Mouse (Mus musculus): ENCODE data around the gene Qtrt2. TPM values are rescaled to one million over a fixed set of nuclear protein-coding genes. Genes with fewer than 3 reads are reported as not detected.
A peak's percentile ranks its signal among the peaks of the same experiment; 100 is the strongest.

The Qtrt2 gene
- polyA plus RNA-seq, 1 experiment from 2014 or later = 19.1 TPM

GRCm38 (mm10) chr16:43918867-43919266 is 7.7 kb downstream of the Qtrt2 start:
- no peaks in the 10 kb centered on the region for H3K4me1 ChIP-seq (ENCODE audit: control insufficient read depth, insufficient read depth, low read length)
- H3K4me2 ChIP-seq = no peak overlapping the region
- H3K4me3 ChIP-seq (ENCODE audit: low read depth, low read length) = no peak overlapping the region
- no peak for ATAC-seq (replicated peaks; ENCODE audit: insufficient number of reproducible peaks, low FRiP score, low TSS enrichment)
- no peaks in the 10 kb centered on the region for H3K9me3 ChIP-seq (replicated peaks; ENCODE audit: control insufficient read depth, low read length)
- no peak overlapping the region for H3K9ac ChIP-seq (ENCODE audit: low read depth, low read length)
- H3K27me3 ChIP-seq (ENCODE audit: control insufficient read depth, insufficient read depth, low read length) = no peaks in the 10 kb centered on the region
- H3K27ac ChIP-seq (ENCODE audit: low read depth, low read length) = no peak overlapping the region
- WGBS (ENCODE audit: insufficient replicate concordance) = 72% methylated on average over 3 of the region's 3 CpGs
- H3K36me3 ChIP-seq (ENCODE audit: control insufficient read depth, insufficient read depth, low read length) = no peaks in the 10 kb centered on the region

- Histone ChIP-seq H3K9ac (ENCODE audit: low read depth, low read length) (no peak overlapping the region), H3K27me3 (ENCODE audit: control insufficient read depth, insufficient read depth, low read length) (no peaks in the 10 kb centered on the region), H3K4me1 (ENCODE audit: control insufficient read depth, insufficient read depth, low read length) (no peaks in the 10 kb centered on the region), H3K4me3 (ENCODE audit: low read depth, low read length) (no peak overlapping the region), H3K27ac (ENCODE audit: low read depth, low read length) (no peak overlapping the region), H3K4me2 (no peak overlapping the region), H3K9me3 (replicated peaks; ENCODE audit: control insufficient read depth, low read length) (no peaks in the 10 kb centered on the region), H3K36me3 (ENCODE audit: control insufficient read depth, insufficient read depth, low read length) (0 out of 2 replicates have a peak, but pooled peaks cover 2% of the 10 kb centered on the region)
- no peak for ATAC-seq (replicated peaks; ENCODE audit: insufficient number of reproducible peaks, low FRiP score, low TSS enrichment)
- 84% methylated on average over 2 of the region's 2 CpGs for WGBS (ENCODE audit: insufficient replicate concordance)
These were observed 17.7 kb downstream of the Qtrt2 start for GRCm38 (mm10) chr16:43908881-43909280.

GRCm38 (mm10) chr16:43900571-43900970 is 26.0 kb downstream of the Qtrt2 start:
- no peak overlapping the region for H3K9ac ChIP-seq (ENCODE audit: low read depth, low read length)
- H3K9me3 ChIP-seq (replicated peaks; ENCODE audit: control insufficient read depth, low read length) = no peaks in the 10 kb centered on the region
- no peak overlapping the region for H3K27ac ChIP-seq (ENCODE audit: low read depth, low read length)
- H3K4me2 ChIP-seq = no peak overlapping the region
- ATAC-seq (replicated peaks; ENCODE audit: insufficient number of reproducible peaks, low FRiP score, low TSS enrichment) = no peak
- no peaks in the 10 kb centered on the region for H3K36me3 ChIP-seq (ENCODE audit: control insufficient read depth, insufficient read depth, low read length)
- H3K27me3 ChIP-seq (ENCODE audit: control insufficient read depth, insufficient read depth, low read length) = no peaks in the 10 kb centered on the region
- no peaks in the 10 kb centered on the region for H3K4me1 ChIP-seq (ENCODE audit: control insufficient read depth, insufficient read depth, low read length)
- no peak overlapping the region for H3K4me3 ChIP-seq (ENCODE audit: low read depth, low read length)

GRCm38 (mm10) chr16:43900138-43900537 is 26.5 kb downstream of the Qtrt2 start:
- Histone ChIP-seq H3K9ac (ENCODE audit: low read depth, low read length) (no peak overlapping the region), H3K4me3 (ENCODE audit: low read depth, low read length) (no peak overlapping the region)
- 54% methylated on average over 4 of the region's 4 CpGs for WGBS (ENCODE audit: insufficient replicate concordance)

GRCm38 (mm10) chr16:43894501-43894900 is 32.1 kb downstream of the Qtrt2 start:
- no peak overlapping the region for H3K9ac ChIP-seq (ENCODE audit: low read depth, low read length)
- H3K4me3 ChIP-seq (ENCODE audit: low read depth, low read length) = no peak overlapping the region
- no peak overlapping the region for H3K27ac ChIP-seq (ENCODE audit: low read depth, low read length)
- H3K4me2 ChIP-seq = no peak overlapping the region
- peaks cover 3% of the 10 kb centered on the region; the same call in 1 of the 2 replicates for H3K4me1 ChIP-seq (ENCODE audit: control insufficient read depth, insufficient read depth, low read length)
- no peaks in the 10 kb centered on the region for H3K27me3 ChIP-seq (ENCODE audit: control insufficient read depth, insufficient read depth, low read length)
- ATAC-seq (replicated peaks; ENCODE audit: insufficient number of reproducible peaks, low FRiP score, low TSS enrichment) = no peak
- 82% methylated on average over 8 of the region's 8 CpGs for WGBS (ENCODE audit: insufficient replicate concordance)
- H3K9me3 ChIP-seq (replicated peaks; ENCODE audit: control insufficient read depth, low read length) = no peaks in the 10 kb centered on the region
- H3K36me3 ChIP-seq (ENCODE audit: control insufficient read depth, insufficient read depth, low read length) = no peaks in the 10 kb centered on the region

More at GRCm38 (mm10) chr16:43900138-43900537, 26.5 kb downstream of the Qtrt2 start:
- ATAC-seq (replicated peaks; ENCODE audit: insufficient number of reproducible peaks, low FRiP score, low TSS enrichment) = no peak
- Histone ChIP-seq H3K36me3 (ENCODE audit: control insufficient read depth, insufficient read depth, low read length) (no peaks in the 10 kb centered on the region), H3K4me1 (ENCODE audit: control insufficient read depth, insufficient read depth, low read length) (no peaks in the 10 kb centered on the region), H3K4me2 (no peak overlapping the region), H3K9me3 (replicated peaks; ENCODE audit: control insufficient read depth, low read length) (no peaks in the 10 kb centered on the region), H3K27me3 (ENCODE audit: control insufficient read depth, insufficient read depth, low read length) (no peaks in the 10 kb centered on the region), H3K27ac (ENCODE audit: low read depth, low read length) (no peak overlapping the region)

- ATAC-seq (replicated peaks; ENCODE audit: insufficient number of reproducible peaks, low FRiP score, low TSS enrichment) = no peak
- 62% methylated on average over 4 of the region's 4 CpGs for WGBS (ENCODE audit: insufficient replicate concordance)
- Histone ChIP-seq H3K27ac (ENCODE audit: low read depth, low read length) (no peak overlapping the region), H3K4me1 (ENCODE audit: control insufficient read depth, insufficient read depth, low read length) (peaks cover 9% of the 10 kb centered on the region; the same call in 1 of the 2 replicates), H3K9ac (ENCODE audit: low read depth, low read length) (no peak overlapping the region), H3K4me3 (ENCODE audit: low read depth, low read length) (no peak overlapping the region), H3K27me3 (ENCODE audit: control insufficient read depth, insufficient read depth, low read length) (no peaks in the 10 kb centered on the region), H3K9me3 (replicated peaks; ENCODE audit: control insufficient read depth, low read length) (no peaks in the 10 kb centered on the region), H3K36me3 (ENCODE audit: control insufficient read depth, insufficient read depth, low read length) (no peaks in the 10 kb centered on the region), H3K4me2 (peak overlapping the region; percentile 75)
These were observed 35.8 kb downstream of the Qtrt2 start for GRCm38 (mm10) chr16:43890747-43891336.

GRCm38 (mm10) chr16:43890005-43890336 is 36.6 kb downstream of the Qtrt2 start:
- ATAC-seq (replicated peaks; ENCODE audit: insufficient number of reproducible peaks, low FRiP score, low TSS enrichment) = peak; percentile 94
- Histone ChIP-seq H3K27me3 (ENCODE audit: control insufficient read depth, insufficient read depth, low read length) (no peaks in the 10 kb centered on the region), H3K4me3 (ENCODE audit: low read depth, low read length) (peak overlapping the region; percentile 65), H3K9ac (ENCODE audit: low read depth, low read length) (peak overlapping the region; percentile 79), H3K27ac (ENCODE audit: low read depth, low read length) (peak overlapping the region; percentile 61), H3K4me2 (peak overlapping the region; percentile 75), H3K36me3 (ENCODE audit: control insufficient read depth, insufficient read depth, low read length) (no peaks in the 10 kb centered on the region), H3K4me1 (ENCODE audit: control insufficient read depth, insufficient read depth, low read length) (peaks cover 9% of the 10 kb centered on the region; the same call in 1 of the 2 replicates), H3K9me3 (replicated peaks; ENCODE audit: control insufficient read depth, low read length) (no peaks in the 10 kb centered on the region)
- 0% methylated on average over 9 of the region's 9 CpGs for WGBS (ENCODE audit: insufficient replicate concordance)

- H3K4me3 ChIP-seq (ENCODE audit: low read depth, low read length) = peak within 1 kb of the TSS; percentile 65
- no peaks in the 10 kb centered on the region for H3K9me3 ChIP-seq (replicated peaks; ENCODE audit: control insufficient read depth, low read length)
- peak within 1 kb of the TSS; percentile 83 for H3K9ac ChIP-seq (ENCODE audit: low read depth, low read length)
- peak within 1 kb of the TSS; percentile 61 for H3K27ac ChIP-seq (ENCODE audit: low read depth, low read length)
- peak within 1 kb of the TSS; percentile 91 for H3K4me2 ChIP-seq
- H3K27me3 ChIP-seq (ENCODE audit: control insufficient read depth, insufficient read depth, low read length) = no peaks in the 10 kb centered on the region
- WGBS (ENCODE audit: insufficient replicate concordance) = under 1% methylated on average over 33 of the region's 33 CpGs
- no peaks in the 10 kb centered on the region for H3K36me3 ChIP-seq (ENCODE audit: control insufficient read depth, insufficient read depth, low read length)
- peaks cover 9% of the 10 kb centered on the region; the same call in 1 of the 2 replicates for H3K4me1 ChIP-seq (ENCODE audit: control insufficient read depth, insufficient read depth, low read length)
- ATAC-seq (replicated peaks; ENCODE audit: insufficient number of reproducible peaks, low FRiP score, low TSS enrichment) = peak; percentile 100
These were observed 37.2 kb downstream of the Qtrt2 start, which contains the start of gene Ccdc191 for GRCm38 (mm10) chr16:43889208-43890004. TSS of gene Ccdc191 (plus strand) at chr16:43889800.
